Mouse (Mus musculus) thymus, adult 2 months (tissue): ENCODE measurements around the gene Igf1.

Source experiments
- CTCF ChIP-seq: fragments of 200-500 bp; IDR thresholded peaks from 2 replicates; pipeline ENCODE4 v1.5.1; 2012; ENCODE audit warnings: mild to moderate bottlenecking, control low read depth, low read length, moderate library complexity, borderline replicate concordance; ENCODE audit not compliant: control insufficient read depth, poor library complexity, insufficient read depth; ENCODE audit errors: extremely low read depth
- POLR2A ChIP-seq: fragments of 200-500 bp; IDR thresholded peaks from 2 replicates; pipeline ENCODE4 v1.6.1; 2012; ENCODE audit warnings: mild to moderate bottlenecking, low read length, control low read depth, moderate library complexity; ENCODE audit not compliant: control insufficient read depth, poor library complexity, insufficient read depth; ENCODE audit errors: extremely low read depth

DNA sequence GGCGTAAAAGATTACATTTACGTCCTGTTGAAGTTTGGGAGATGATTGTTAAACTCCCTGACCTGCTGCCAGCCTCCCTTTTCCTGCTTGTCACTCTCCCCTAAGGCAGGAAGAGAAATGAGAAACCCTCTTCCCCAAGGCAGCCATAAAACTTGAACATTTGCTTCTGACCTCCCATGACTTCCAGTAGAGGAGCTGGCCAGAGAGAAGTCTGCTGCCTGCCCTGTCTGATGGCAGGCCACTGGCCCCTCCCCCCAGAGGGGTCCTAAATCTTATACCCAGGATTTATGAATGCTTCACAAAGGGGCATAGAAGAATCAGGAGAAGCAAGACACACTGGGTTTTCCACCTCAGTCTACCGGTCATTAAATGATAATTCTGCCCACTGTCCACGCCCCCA is 5.3 kb downstream of the Igf1 start:
- no peak for TF ChIP-seq CTCF
- TF ChIP-seq POLR2A, result no peak
